Mouse (Mus musculus) heart, embryonic 13.5 days (tissue): ENCODE results near the gene Trio. TPM values are rescaled to one million over a fixed set of nuclear protein-coding genes. Genes with fewer than 3 reads are reported as not detected.

Source experiments
- ATAC-seq: fragments of 200-750 bp; cut with Nextera tagmentation; 2 replicates; pipeline ENCODE4 v1.8.0; 2017; ENCODE audit warnings: moderate TSS enrichment; ENCODE audit not compliant: insufficient number of reproducible peaks, low FRiP score, low TSS enrichment; ENCODE audit errors: extremely low read depth
- H3K27ac ChIP-seq: fragments of 300-500 bp; sonication (generic); replicated peaks from 2 replicates; pipeline ENCODE4 v1.5.1; 2015; ENCODE audit warnings: moderate library complexity, mild to moderate bottlenecking, inconsistent platforms
- H3K27me3 ChIP-seq: fragments of 300-500 bp; sonication (generic); replicated peaks from 2 replicates; pipeline ENCODE4 v1.6.1; 2015; ENCODE audit warnings: mild to moderate bottlenecking, inconsistent platforms
- H3K36me3 ChIP-seq: fragments of 300-500 bp; sonication (generic); 2 replicates; pipeline ENCODE4 v1.6.1; 2015; ENCODE audit warnings: mild to moderate bottlenecking, inconsistent platforms
- H3K4me1 ChIP-seq: fragments of 300-500 bp; sonication (generic); 2 replicates; pipeline ENCODE4 v1.6.1; 2015; ENCODE audit warnings: inconsistent platforms
- H3K4me2 ChIP-seq: fragments of 300-500 bp; sonication (generic); 2 replicates; pipeline ENCODE4 v1.6.1; 2015; ENCODE audit warnings: inconsistent platforms, mild to moderate bottlenecking, moderate library complexity
- H3K4me3 ChIP-seq: fragments of 300-500 bp; sonication (generic); 2 replicates; pipeline ENCODE4 v1.5.1; 2015; ENCODE audit warnings: moderate library complexity, mild to moderate bottlenecking, inconsistent platforms
- H3K9ac ChIP-seq: fragments of 300-500 bp; sonication (generic); 2 replicates; pipeline ENCODE4 v1.6.1; 2015; ENCODE audit warnings: inconsistent platforms, mild to moderate bottlenecking, moderate library complexity
- H3K9me3 ChIP-seq: fragments of 300-500 bp; sonication (generic); 2 replicates; pipeline ENCODE4 v1.6.1; 2016; ENCODE audit warnings: inconsistent platforms
- WGBS: fragments of 180-500 bp; shearing (Covaris S2); methylation state at CpG from one replicate; pipeline ENCODE4 v1.1.7; 2015; ENCODE audit warnings: mixed read lengths; 5-methylcytosine and 5-hydroxymethylcytosine counted together
- polyA plus RNA-seq: library from polyadenylated mRNA; unstranded; fragments of >200 nt; fragmentation: Nextera tagmentation; extraction: Ambion mirVana; gene quantifications from 2 replicates; pipeline ENCODE4 v1.2.1, GENCODE M21; 2015

Trio gene
- polyA plus RNA-seq, 1 experiment from 2014 or later, result 17.5 TPM

DNA sequence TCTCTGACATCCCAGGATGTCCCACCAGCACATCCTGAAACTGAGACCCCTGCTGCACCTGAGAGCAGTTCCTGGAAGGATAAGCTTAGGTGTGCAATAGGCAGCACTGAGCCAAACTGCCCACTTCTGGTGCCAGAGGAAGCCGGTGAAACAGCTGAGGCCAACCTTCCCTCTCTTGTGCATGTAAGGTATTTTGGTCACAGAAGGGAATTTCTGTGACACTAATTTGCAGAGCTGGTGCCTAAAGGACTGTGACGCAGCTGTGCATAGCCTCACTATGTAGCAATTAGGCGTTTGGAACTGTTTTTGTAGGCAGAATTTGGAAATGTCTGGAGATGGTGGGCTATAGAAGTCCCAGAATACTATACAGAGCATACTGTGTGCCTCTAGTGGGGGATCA is 264.2 kb downstream of the Trio start:
- no peak for ATAC-seq
- H3K36me3 ChIP-seq, result peaks cover 95% of the 10 kb centered on the region
- 85% methylated on average over 3 of the region's 3 CpGs for WGBS

DNA sequence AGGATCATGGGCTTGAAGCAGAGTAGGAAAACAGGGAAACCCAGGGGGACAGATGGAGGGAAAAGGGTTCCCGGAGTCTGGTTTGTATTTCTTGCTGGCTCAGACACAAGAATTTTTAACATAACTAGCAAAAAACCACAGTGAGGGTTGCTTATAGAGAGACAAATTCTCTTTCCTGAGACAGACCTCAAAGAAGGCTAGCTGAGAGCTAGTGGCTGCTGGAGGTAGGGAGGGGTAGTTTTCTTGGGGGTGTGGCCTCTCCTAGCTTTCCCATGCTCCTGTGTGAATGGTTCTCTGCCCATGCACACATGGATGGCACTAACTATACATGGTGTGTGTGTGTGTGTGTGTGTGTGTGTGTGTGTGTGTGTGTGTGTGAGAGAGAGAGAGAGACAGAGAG is 265.0 kb downstream of the Trio start:
- ATAC-seq, result no peak
- no peak overlapping the region for H3K4me2 ChIP-seq
- H3K9me3 ChIP-seq, result no peaks in the 10 kb centered on the region
- no peak overlapping the region; the same call in 1 of the 2 replicates for H3K27ac ChIP-seq
- no peak overlapping the region for H3K9ac ChIP-seq
- 0 out of 2 replicates have a peak, but pooled peaks cover 2% of the 10 kb centered on the region for H3K4me1 ChIP-seq
- 73% methylated on average over 1 of the region's 1 CpGs for WGBS
- no peak overlapping the region for H3K4me3 ChIP-seq
- H3K27me3 ChIP-seq, result no peaks in the 10 kb centered on the region
- H3K36me3 ChIP-seq, result peaks cover 95% of the 10 kb centered on the region

More for the DNA sequence above, 264.2 kb downstream of the Trio start:
- Histone ChIP-seq H3K9ac (no peak overlapping the region), H3K27ac (no peak overlapping the region), H3K4me1 (0 out of 2 replicates have a peak, but pooled peaks cover 2% of the 10 kb centered on the region), H3K4me2 (no peak overlapping the region), H3K4me3 (no peak overlapping the region), H3K27me3 (no peaks in the 10 kb centered on the region), H3K9me3 (no peaks in the 10 kb centered on the region)

DNA sequence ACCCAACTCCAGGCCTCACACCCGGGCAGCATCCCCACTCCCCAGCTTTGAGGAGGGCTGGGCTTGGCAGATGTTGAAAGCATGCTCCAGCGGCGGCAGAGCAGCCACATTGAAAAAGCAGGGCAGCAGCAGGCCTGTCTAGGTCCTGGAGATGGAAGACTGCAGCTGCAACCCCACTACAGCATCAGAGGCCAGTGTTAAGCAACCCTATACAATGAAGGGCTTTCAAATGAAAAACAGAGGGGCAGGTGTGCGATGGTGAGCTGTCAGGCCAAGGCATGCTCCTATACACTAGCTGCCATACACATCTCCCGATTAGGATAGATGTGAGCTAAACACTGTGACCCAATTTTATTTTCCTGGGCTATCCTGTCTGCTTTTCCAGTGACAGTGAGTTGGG is 265.8 kb downstream of the Trio start:
- Histone ChIP-seq H3K9me3 (no peaks in the 10 kb centered on the region), H3K27ac (no peak overlapping the region), H3K9ac (no peak overlapping the region), H3K27me3 (no peaks in the 10 kb centered on the region), H3K4me3 (no peak overlapping the region), H3K36me3 (peaks cover 95% of the 10 kb centered on the region), H3K4me1 (0 out of 2 replicates have a peak, but pooled peaks cover 2% of the 10 kb centered on the region), H3K4me2 (no peak overlapping the region)
- WGBS, result 72% methylated on average over 5 of the region's 5 CpGs
- ATAC-seq, result no peak

DNA sequence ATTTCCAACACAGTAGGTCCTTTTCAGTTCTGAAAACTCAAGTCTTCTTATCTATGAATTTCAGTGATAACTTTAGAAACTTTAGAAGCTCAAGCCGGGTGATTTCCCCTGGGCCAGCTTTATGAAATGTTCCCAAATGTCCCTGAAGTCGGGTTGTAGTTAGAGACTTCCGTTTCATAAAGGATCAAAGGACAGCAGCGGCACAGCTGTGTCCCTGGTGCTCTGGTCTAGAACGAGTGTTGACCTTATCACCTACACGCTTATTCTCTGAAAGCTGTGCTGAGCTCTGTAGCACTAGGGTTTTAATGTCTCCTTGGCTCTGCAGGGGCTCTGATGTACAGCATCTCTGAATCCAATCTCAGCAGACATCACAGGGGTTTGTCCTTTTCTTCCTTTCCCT is 267.0 kb downstream of the Trio start:
- no peak for ATAC-seq

DNA sequence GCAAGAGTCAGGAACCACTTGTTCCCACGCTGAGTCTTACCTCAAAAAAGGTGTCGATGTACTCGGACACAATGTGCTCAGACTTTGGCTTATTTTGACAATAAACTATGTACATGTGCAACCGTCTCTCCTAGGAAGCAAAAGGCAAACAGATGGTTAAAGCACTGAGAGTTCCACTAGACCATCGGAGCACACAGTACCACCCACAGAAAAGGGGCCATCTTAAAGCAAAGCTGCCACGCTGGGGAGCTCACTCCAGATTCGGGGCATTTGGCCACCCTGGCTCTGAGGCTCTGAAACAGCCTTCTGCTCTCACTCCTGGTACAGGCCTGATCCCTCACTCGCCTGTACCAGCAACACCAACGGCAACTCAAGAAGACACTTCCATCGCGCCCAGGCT is 269.2 kb downstream of the Trio start:
- peaks cover 96% of the 10 kb centered on the region for H3K36me3 ChIP-seq
- ATAC-seq, result no peak

More for the DNA sequence above, 267.0 kb downstream of the Trio start:
- H3K4me3 ChIP-seq, result no peak overlapping the region
- 0 out of 2 replicates have a peak, but pooled peaks cover 2% of the 10 kb centered on the region for H3K4me1 ChIP-seq
- H3K27ac ChIP-seq, result no peak overlapping the region
- H3K36me3 ChIP-seq, result peaks cover 95% of the 10 kb centered on the region
- H3K4me2 ChIP-seq, result no peak overlapping the region
- no peaks in the 10 kb centered on the region for H3K9me3 ChIP-seq
- 47% methylated on average over 6 of the region's 6 CpGs for WGBS
- no peak overlapping the region for H3K9ac ChIP-seq
- no peaks in the 10 kb centered on the region for H3K27me3 ChIP-seq

DNA sequence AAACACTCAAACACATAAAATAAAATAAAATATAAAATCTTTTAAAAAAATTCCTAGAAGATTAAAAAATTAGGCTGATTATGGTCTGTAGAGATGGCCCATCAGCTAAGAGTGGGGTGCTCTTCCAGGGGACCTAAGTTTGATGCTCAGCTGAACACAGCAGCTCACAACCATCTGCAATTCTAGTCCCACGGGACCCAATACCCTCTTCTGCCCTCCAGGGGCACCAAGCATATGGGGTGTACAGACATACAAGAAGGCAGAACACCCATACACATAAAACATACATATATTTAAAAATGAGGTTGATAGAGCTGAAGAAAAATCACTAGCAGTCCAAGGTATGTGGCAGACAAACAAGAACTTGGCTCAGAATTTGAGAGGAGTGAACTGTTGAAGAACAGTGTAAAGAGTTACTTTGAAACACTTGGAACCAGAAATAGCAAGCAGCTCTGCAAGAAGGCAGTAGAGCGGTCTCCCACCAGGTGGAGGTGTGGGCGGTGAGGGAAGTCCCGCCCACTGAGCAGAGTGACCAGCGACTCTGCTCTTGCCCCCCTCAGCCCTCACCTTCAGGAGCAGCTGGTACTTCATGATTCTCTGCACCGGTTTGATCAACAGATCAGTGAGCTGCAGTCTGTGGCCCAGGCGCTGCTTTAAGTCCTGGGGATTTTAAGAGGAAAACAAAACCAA is 270.9 kb downstream of the Trio start:
- no peak overlapping the region for H3K27ac ChIP-seq
- no peak overlapping the region for H3K4me3 ChIP-seq
- no peak overlapping the region for H3K9ac ChIP-seq
- H3K4me1 ChIP-seq, result 0 out of 2 replicates have a peak, but pooled peaks cover 2% of the 10 kb centered on the region
- H3K36me3 ChIP-seq, result peaks cover 97% of the 10 kb centered on the region
- no peak overlapping the region for H3K4me2 ChIP-seq
- WGBS, result 74% methylated on average over 7 of the region's 7 CpGs
- H3K9me3 ChIP-seq, result no peaks in the 10 kb centered on the region
- no peaks in the 10 kb centered on the region for H3K27me3 ChIP-seq
- ATAC-seq, result no peak

More for the DNA sequence above, 269.2 kb downstream of the Trio start:
- no peak overlapping the region for H3K4me3 ChIP-seq
- no peak overlapping the region for H3K4me2 ChIP-seq
- H3K27ac ChIP-seq, result no peak overlapping the region
- WGBS, result 84% methylated on average over 11 of the region's 11 CpGs
- no peaks in the 10 kb centered on the region for H3K9me3 ChIP-seq
- H3K4me1 ChIP-seq, result 0 out of 2 replicates have a peak, but pooled peaks cover 2% of the 10 kb centered on the region
- H3K27me3 ChIP-seq, result no peaks in the 10 kb centered on the region
- no peak overlapping the region for H3K9ac ChIP-seq

DNA sequence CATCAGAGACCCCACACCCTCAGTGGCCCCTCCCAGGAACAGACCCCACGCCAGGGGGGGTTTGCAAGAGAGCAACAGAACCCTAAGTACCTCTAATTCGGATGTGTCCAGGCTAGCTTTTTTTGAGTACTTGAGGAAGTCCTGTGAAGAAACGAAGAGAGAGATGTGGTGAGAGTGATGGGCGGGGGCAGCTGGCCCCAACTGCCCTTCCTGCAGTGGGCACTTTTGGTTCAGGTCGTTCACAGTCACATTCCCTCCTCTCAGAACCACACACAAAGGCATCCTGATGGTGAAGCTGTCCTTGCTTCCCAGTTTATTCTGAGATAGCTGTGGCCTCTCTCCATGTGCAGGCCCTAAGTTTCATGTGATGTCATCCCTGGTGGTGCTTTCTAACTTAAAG is 271.7 kb downstream of the Trio start:
- 67% methylated on average over 5 of the region's 5 CpGs for WGBS
- Histone ChIP-seq H3K27ac (no peak overlapping the region), H3K4me1 (0 out of 2 replicates have a peak, but pooled peaks cover 2% of the 10 kb centered on the region), H3K27me3 (no peaks in the 10 kb centered on the region), H3K36me3 (peaks cover 97% of the 10 kb centered on the region), H3K9me3 (no peaks in the 10 kb centered on the region), H3K4me2 (no peak overlapping the region), H3K9ac (no peak overlapping the region), H3K4me3 (no peak overlapping the region)
- ATAC-seq, result no peak

DNA sequence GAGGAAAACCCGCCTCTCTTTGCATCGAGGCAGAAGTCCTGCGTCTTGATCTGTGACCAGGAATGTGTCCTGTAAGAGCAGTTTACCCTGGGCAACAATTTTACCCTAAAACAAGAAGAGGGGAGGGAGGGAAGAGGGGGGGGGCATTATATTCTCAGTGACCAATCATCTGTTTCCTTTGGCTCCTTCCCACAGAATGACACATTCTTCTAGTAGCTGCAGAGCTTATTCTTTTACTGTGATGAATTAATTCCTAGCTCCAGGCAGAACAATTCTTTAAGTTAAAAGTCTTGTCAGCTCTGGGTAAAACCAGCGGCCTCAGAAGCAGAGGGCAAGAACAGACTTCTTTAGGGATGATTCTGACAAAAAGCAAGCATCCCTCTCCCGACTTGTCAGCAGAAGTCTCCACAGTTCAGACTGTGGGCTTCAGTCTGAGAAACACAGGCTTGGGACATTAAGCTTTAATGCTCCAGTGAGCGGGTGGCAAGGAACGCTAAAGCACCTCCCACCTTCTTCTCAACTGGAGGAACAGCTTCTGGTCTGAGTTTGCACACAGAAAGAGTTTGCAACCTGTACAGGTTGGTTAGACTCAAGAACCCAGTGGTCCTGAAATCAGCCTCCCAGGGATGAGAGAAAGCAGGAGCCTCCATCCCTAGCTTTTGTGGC is 272.8 kb downstream of the Trio start:
- H3K9ac ChIP-seq, result no peak overlapping the region
- H3K27ac ChIP-seq, result peak overlapping the region; percentile 36; the same call in 1 of the 2 replicates
- no peak overlapping the region for H3K4me3 ChIP-seq
- H3K9me3 ChIP-seq, result no peaks in the 10 kb centered on the region
- H3K36me3 ChIP-seq, result peaks cover 97% of the 10 kb centered on the region
- no peak for ATAC-seq
- H3K4me2 ChIP-seq, result no peak overlapping the region
- no peaks in the 10 kb centered on the region for H3K4me1 ChIP-seq
- WGBS, result 76% methylated on average over 7 of the region's 7 CpGs
- no peaks in the 10 kb centered on the region for H3K27me3 ChIP-seq

DNA sequence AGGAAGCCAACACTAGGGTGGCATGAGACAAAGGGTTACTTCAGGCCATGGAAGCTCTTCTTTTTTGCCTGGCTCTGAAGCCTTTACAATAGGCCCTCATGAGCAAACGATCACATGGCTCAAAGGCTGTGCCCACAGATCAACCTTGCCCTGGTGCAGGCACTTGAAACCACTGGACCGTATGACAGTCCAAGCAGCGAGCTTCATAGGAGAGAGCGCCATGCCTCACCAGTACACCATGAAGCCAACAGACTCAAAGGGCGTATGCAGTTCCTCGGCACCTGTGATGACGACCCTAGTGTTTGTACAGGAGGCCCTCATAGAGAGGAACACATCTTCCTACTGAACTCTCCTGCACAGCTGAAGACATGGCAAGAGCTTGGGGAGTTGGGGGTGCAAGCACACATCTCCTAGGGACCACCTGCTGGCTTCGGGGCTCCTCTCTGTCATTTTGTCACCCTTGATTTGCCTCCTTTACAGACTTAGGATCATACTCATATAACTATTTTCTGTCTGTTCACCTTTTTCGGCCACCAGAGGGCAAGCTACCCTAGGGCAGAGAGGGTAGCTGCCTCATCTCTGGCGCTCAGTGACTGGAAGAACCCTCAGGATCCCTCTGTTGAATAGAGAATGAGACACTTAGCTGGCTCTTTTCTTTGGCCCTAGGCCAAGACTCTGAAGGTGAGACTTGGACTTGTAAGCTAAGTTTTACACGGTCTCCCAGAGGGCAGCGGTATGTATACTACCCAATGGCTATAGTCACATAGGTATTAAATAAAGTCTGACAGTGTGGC is 273.8 kb downstream of the Trio start:
- Histone ChIP-seq H3K27me3 (no peaks in the 10 kb centered on the region), H3K9me3 (no peaks in the 10 kb centered on the region), H3K4me1 (no peaks in the 10 kb centered on the region), H3K27ac (no peak overlapping the region), H3K4me3 (no peak overlapping the region), H3K9ac (no peak overlapping the region), H3K4me2 (no peak overlapping the region), H3K36me3 (peaks cover 98% of the 10 kb centered on the region)
- ATAC-seq, result no peak
- 68% methylated on average over 12 of the region's 12 CpGs for WGBS

DNA sequence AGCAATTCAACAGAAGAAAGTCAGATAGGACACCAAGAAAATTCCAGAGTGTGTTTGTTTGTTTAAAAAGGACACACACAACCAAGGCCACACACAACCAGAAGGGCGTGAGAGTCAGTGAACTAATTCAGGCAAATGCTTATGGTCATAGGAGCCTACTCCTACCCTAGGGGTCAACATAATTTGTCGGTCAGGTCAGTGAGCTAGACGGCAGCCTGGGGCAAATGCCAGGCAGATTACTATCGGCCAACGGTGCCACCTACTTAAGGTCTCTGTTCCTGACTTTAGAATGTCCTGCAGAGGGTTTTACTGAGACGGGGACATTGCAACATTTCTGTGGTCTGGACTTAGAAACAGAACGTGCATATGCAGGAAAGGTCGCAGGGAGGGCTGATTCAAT is 276.9 kb downstream of the Trio start:
- H3K36me3 ChIP-seq, result peaks cover 98% of the 10 kb centered on the region
- 81% methylated on average over 8 of the region's 8 CpGs for WGBS

DNA sequence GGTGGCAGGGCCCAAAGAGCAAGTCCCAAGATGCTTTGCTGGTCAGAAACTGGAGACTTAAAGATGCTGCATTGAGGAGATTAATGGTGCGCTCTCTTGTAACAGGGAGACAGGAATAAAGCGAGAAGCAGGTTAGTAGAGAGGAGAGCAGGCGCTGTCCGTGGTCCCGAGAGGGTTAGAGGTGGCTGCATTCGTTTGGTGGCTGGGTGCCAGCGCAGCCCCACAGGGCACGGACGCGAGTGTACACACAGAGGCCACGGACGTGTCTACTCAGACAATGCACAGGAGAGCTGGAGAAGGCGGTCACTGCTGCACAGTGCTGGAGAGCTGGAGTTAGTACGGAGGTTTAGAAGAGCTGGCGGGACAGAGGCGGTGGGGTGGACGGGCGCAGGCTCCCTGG is 278.1 kb downstream of the Trio start:
- Histone ChIP-seq H3K27ac (no peak overlapping the region), H3K27me3 (no peaks in the 10 kb centered on the region), H3K9ac (no peak overlapping the region), H3K4me3 (no peak overlapping the region), H3K9me3 (no peaks in the 10 kb centered on the region), H3K4me2 (no peak overlapping the region), H3K4me1 (peaks cover 18% of the 10 kb centered on the region), H3K36me3 (peaks cover 99% of the 10 kb centered on the region)
- ATAC-seq, result no peak
- 80% methylated on average over 18 of the region's 18 CpGs for WGBS

More for the DNA sequence above, 276.9 kb downstream of the Trio start:
- H3K9me3 ChIP-seq, result no peaks in the 10 kb centered on the region
- no peak overlapping the region for H3K4me3 ChIP-seq
- H3K27ac ChIP-seq, result no peak overlapping the region
- peaks cover 18% of the 10 kb centered on the region for H3K4me1 ChIP-seq
- no peaks in the 10 kb centered on the region for H3K27me3 ChIP-seq
- ATAC-seq, result no peak
- no peak overlapping the region for H3K4me2 ChIP-seq
- no peak overlapping the region for H3K9ac ChIP-seq
